Mouse (Mus musculus) testis, adult 2 months (tissue): ENCODE data around the gene Tlr4.

Source experiments
- CTCF ChIP-seq: fragments of 200-500 bp; IDR thresholded peaks from 2 replicates; pipeline ENCODE4 v1.5.1; 2012; ENCODE audit warnings: low read depth, mild to moderate bottlenecking, inconsistent platforms, low read length, moderate library complexity; ENCODE audit not compliant: control insufficient read depth, insufficient read depth, insufficient replicate concordance
- POLR2A ChIP-seq: fragments of 200-500 bp; IDR thresholded peaks from 2 replicates; pipeline ENCODE4 v1.6.1; 2012; ENCODE audit warnings: low read depth, mild to moderate bottlenecking, inconsistent platforms, low read length, moderate library complexity; ENCODE audit not compliant: control insufficient read depth

- no peak for TF ChIP-seq POLR2A
- TF ChIP-seq CTCF, result no peak
These were observed 832 bp downstream of the Tlr4 start for GRCm38 (mm10) chr4:66828163-66828668.
